Mouse (Mus musculus): ENCODE data around the gene Ddx4. TPM values are rescaled to one million over a fixed set of nuclear protein-coding genes. Genes with fewer than 3 reads are reported as not detected.
A peak's percentile ranks its signal among the peaks of the same experiment; 100 is the strongest.

The Ddx4 gene
- 0.71 and 1.4 TPM in 2 replicates for polyA plus RNA-seq (2014; fragmentation: Nextera tagmentation; extraction: Ambion mirVana)

DNA sequence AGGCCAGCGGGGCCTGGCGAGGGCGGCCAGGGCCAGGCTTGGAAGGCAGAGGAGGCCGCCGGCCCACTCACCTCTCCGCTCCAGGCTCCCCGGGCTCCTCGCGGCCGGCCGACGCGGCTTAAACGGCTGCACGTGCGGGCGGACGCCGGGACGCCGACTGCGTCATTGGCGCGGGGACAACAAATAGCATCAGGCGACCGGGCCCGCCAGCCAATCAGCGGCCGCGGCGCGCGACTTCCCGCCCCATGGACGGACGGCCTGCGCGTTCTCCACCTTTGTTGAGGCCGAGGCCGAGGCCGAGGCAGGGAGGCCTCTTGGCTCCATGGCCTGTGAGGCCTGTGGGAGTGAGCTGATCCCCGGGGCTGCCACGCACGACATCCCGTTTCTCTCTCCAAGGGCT lies at the start of gene Ddx4:
Ddx4 (minus strand) TSS at position 271 of the 400 bp plus-strand sequence.
- H3K4me3 ChIP-seq (ENCODE audit: low read depth, low read length), result no peak within 1 kb of the TSS
- 79% methylated on average over 35 of the region's 45 CpGs for WGBS

GRCm38 (mm10) chr13:112701256-112701655 lies 49.0 kb upstream of the Ddx4 start:
- H3K4me2 ChIP-seq (ENCODE audit: low read depth, low read length), result no peak overlapping the region
- H3K36me3 ChIP-seq (ENCODE audit: control insufficient read depth, insufficient read depth, low read length), result no peaks in the 10 kb centered on the region; the same call in none of the 2 replicates
- no peak overlapping the region for H3K9ac ChIP-seq (replicated peaks; ENCODE audit: low read depth, low read length)
- H3K4me1 ChIP-seq (ENCODE audit: control insufficient read depth, insufficient read depth, low read length), result no peaks in the 10 kb centered on the region
- H3K4me3 ChIP-seq (ENCODE audit: low read depth, low read length), result no peak overlapping the region
- H3K27me3 ChIP-seq (ENCODE audit: control insufficient read depth, insufficient read depth, low read length), result no peaks in the 10 kb centered on the region
- no peak overlapping the region for H3K27ac ChIP-seq (ENCODE audit: low read depth, low read length)
- 91% methylated on average over 8 of the region's 8 CpGs for WGBS
- no peaks in the 10 kb centered on the region for H3K9me3 ChIP-seq (ENCODE audit: control insufficient read depth, low read length)
- no peak for ATAC-seq (ENCODE audit: low read depth)

More for the DNA sequence above, at the start of gene Ddx4:
- Histone ChIP-seq H3K27ac (ENCODE audit: low read depth, low read length) (no peak within 1 kb of the TSS), H3K36me3 (ENCODE audit: control insufficient read depth, insufficient read depth, low read length) (no peaks in the 10 kb centered on the region), H3K9me3 (ENCODE audit: control insufficient read depth, low read length) (0 out of 2 replicates have a peak, but pooled peaks cover 4% of the 10 kb centered on the region), H3K4me2 (ENCODE audit: low read depth, low read length) (no peak within 1 kb of the TSS), H3K9ac (replicated peaks; ENCODE audit: low read depth, low read length) (no peak within 1 kb of the TSS), H3K4me1 (ENCODE audit: control insufficient read depth, insufficient read depth, low read length) (no peaks in the 10 kb centered on the region), H3K27me3 (ENCODE audit: control insufficient read depth, insufficient read depth, low read length) (no peaks in the 10 kb centered on the region)
- no peak for ATAC-seq (ENCODE audit: low read depth)

DNA sequence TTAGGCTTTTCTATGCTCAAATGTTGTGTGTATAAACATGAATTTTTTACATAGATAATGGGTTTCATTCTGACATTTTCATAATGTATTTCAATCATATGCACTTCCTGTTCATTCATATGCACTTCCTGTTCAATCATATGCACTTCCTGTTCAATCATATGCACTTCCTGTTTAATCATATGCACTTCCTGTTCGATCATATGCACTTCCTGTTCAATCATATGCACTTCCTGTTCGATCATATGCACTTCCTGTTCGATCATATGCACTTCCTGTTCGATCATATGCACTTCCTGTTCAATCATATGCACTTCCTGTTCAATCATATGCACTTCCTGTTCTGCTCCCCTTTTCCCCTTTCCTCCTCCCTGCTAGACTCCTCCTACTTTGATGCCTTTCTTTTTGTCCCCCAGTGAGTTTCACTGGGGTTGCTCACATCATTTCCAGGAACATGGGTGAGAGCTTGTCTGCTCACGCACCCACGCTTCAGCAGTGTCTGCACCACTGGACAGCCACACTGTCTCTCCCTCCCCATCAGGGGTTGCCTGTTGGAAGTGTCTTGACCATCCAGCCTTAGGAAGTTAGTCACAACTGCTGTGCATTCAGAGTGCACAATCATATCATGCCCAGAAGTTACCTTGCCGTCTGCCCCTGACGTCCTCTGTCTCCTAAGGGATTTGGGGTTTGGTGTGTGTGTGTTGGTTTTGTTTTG lies 43.4 kb upstream of the Ddx4 start:
- 98% methylated on average over 8 of the region's 8 CpGs for WGBS
- H3K27me3 ChIP-seq (ENCODE audit: control insufficient read depth, insufficient read depth, low read length), result no peaks in the 10 kb centered on the region
- H3K4me3 ChIP-seq (ENCODE audit: low read depth, low read length), result no peak overlapping the region
- H3K27ac ChIP-seq (ENCODE audit: low read depth, low read length), result no peak overlapping the region
- H3K9ac ChIP-seq (replicated peaks; ENCODE audit: low read depth, low read length), result no peak overlapping the region
- no peak overlapping the region for H3K4me2 ChIP-seq (ENCODE audit: low read depth, low read length)
- H3K36me3 ChIP-seq (ENCODE audit: control insufficient read depth, insufficient read depth, low read length), result 0 out of 2 replicates have a peak, but pooled peaks cover 3% of the 10 kb centered on the region
- no peaks in the 10 kb centered on the region for H3K9me3 ChIP-seq (ENCODE audit: control insufficient read depth, low read length)
- H3K4me1 ChIP-seq (ENCODE audit: control insufficient read depth, insufficient read depth, low read length), result no peaks in the 10 kb centered on the region
- no peak for ATAC-seq (ENCODE audit: low read depth)

- no peak for ATAC-seq (ENCODE audit: low read depth)
- H3K27me3 ChIP-seq (ENCODE audit: control insufficient read depth, insufficient read depth, low read length), result no peaks in the 10 kb centered on the region
- H3K36me3 ChIP-seq (ENCODE audit: control insufficient read depth, insufficient read depth, low read length), result 0 out of 2 replicates have a peak, but pooled peaks cover 6% of the 10 kb centered on the region
- no peak overlapping the region for H3K27ac ChIP-seq (ENCODE audit: low read depth, low read length)
- H3K9ac ChIP-seq (replicated peaks; ENCODE audit: low read depth, low read length), result no peak overlapping the region
- H3K4me3 ChIP-seq (ENCODE audit: low read depth, low read length), result no peak overlapping the region
- no peaks in the 10 kb centered on the region for H3K4me1 ChIP-seq (ENCODE audit: control insufficient read depth, insufficient read depth, low read length)
- no peaks in the 10 kb centered on the region for H3K9me3 ChIP-seq (ENCODE audit: control insufficient read depth, low read length)
- H3K4me2 ChIP-seq (ENCODE audit: low read depth, low read length), result no peak overlapping the region
- WGBS, result 95% methylated on average over 10 of the region's 10 CpGs
Observed at GRCm38 (mm10) chr13:112692870-112693553, 40.7 kb upstream of the Ddx4 start.

GRCm38 (mm10) chr13:112686155-112686554 lies 33.9 kb upstream of the Ddx4 start:
- no peak overlapping the region for H3K4me2 ChIP-seq (ENCODE audit: low read depth, low read length)
- 89% methylated on average over 2 of the region's 2 CpGs for WGBS
- H3K4me1 ChIP-seq (ENCODE audit: control insufficient read depth, insufficient read depth, low read length), result no peaks in the 10 kb centered on the region
- no peak overlapping the region for H3K4me3 ChIP-seq (ENCODE audit: low read depth, low read length)
- H3K27me3 ChIP-seq (ENCODE audit: control insufficient read depth, insufficient read depth, low read length), result no peaks in the 10 kb centered on the region
- 0 out of 2 replicates have a peak, but pooled peaks cover 3% of the 10 kb centered on the region for H3K36me3 ChIP-seq (ENCODE audit: control insufficient read depth, insufficient read depth, low read length)
- no peak for ATAC-seq (ENCODE audit: low read depth)
- H3K9ac ChIP-seq (replicated peaks; ENCODE audit: low read depth, low read length), result no peak overlapping the region
- H3K27ac ChIP-seq (ENCODE audit: low read depth, low read length), result no peak overlapping the region
- H3K9me3 ChIP-seq (ENCODE audit: control insufficient read depth, low read length), result no peaks in the 10 kb centered on the region

DNA sequence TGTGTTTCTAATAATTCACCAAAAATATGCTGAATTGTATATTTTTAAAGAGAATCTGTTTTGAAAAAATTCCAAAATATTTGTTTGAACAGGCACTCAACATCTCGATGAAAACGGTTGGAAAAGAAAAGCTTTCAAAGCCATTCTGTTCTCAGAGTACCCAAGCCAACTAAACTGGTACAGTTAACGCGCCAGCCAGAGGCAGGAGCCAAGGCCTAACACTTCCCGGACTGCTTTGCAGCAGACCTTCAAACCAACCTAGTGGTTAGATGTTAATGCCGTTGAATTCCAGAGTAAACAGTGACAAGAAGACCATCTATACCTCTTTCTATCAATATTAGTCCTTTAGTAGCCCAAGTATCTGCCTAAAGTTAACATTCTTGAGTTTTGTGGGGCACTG lies 31.7 kb upstream of the Ddx4 start:
- H3K9ac ChIP-seq (replicated peaks; ENCODE audit: low read depth, low read length), result no peak overlapping the region
- WGBS, result 90% methylated on average over 6 of the region's 6 CpGs
- no peak for ATAC-seq (ENCODE audit: low read depth)

GRCm38 (mm10) chr13:112683312-112683711 lies 31.0 kb upstream of the Ddx4 start:
- 78% methylated on average over 2 of the region's 2 CpGs for WGBS
- Histone ChIP-seq H3K27ac (ENCODE audit: low read depth, low read length) (no peak overlapping the region), H3K27me3 (ENCODE audit: control insufficient read depth, insufficient read depth, low read length) (no peaks in the 10 kb centered on the region), H3K4me3 (ENCODE audit: low read depth, low read length) (no peak overlapping the region), H3K4me1 (ENCODE audit: control insufficient read depth, insufficient read depth, low read length) (no peaks in the 10 kb centered on the region), H3K9ac (replicated peaks; ENCODE audit: low read depth, low read length) (no peak overlapping the region), H3K9me3 (ENCODE audit: control insufficient read depth, low read length) (no peaks in the 10 kb centered on the region), H3K4me2 (ENCODE audit: low read depth, low read length) (no peak overlapping the region), H3K36me3 (ENCODE audit: control insufficient read depth, insufficient read depth, low read length) (no peaks in the 10 kb centered on the region)
- ATAC-seq (ENCODE audit: low read depth), result no peak

More for the DNA sequence above, 31.7 kb upstream of the Ddx4 start:
- Histone ChIP-seq H3K4me3 (ENCODE audit: low read depth, low read length) (no peak overlapping the region), H3K4me2 (ENCODE audit: low read depth, low read length) (no peak overlapping the region), H3K4me1 (ENCODE audit: control insufficient read depth, insufficient read depth, low read length) (no peaks in the 10 kb centered on the region), H3K9me3 (ENCODE audit: control insufficient read depth, low read length) (no peaks in the 10 kb centered on the region), H3K36me3 (ENCODE audit: control insufficient read depth, insufficient read depth, low read length) (no peaks in the 10 kb centered on the region), H3K27me3 (ENCODE audit: control insufficient read depth, insufficient read depth, low read length) (no peaks in the 10 kb centered on the region), H3K27ac (ENCODE audit: low read depth, low read length) (no peak overlapping the region)

GRCm38 (mm10) chr13:112678154-112678553 lies 25.9 kb upstream of the Ddx4 start:
- Histone ChIP-seq H3K27ac (ENCODE audit: low read depth, low read length) (no peak overlapping the region), H3K4me1 (ENCODE audit: control insufficient read depth, insufficient read depth, low read length) (no peaks in the 10 kb centered on the region), H3K4me2 (ENCODE audit: low read depth, low read length) (no peak overlapping the region), H3K4me3 (ENCODE audit: low read depth, low read length) (no peak overlapping the region), H3K27me3 (ENCODE audit: control insufficient read depth, insufficient read depth, low read length) (no peaks in the 10 kb centered on the region), H3K9ac (replicated peaks; ENCODE audit: low read depth, low read length) (no peak overlapping the region), H3K9me3 (ENCODE audit: control insufficient read depth, low read length) (no peaks in the 10 kb centered on the region), H3K36me3 (ENCODE audit: control insufficient read depth, insufficient read depth, low read length) (no peaks in the 10 kb centered on the region)
- 87% methylated on average over 4 of the region's 4 CpGs for WGBS
- no peak for ATAC-seq (ENCODE audit: low read depth)

- Histone ChIP-seq H3K27ac (ENCODE audit: low read depth, low read length) (no peak overlapping the region), H3K27me3 (ENCODE audit: control insufficient read depth, insufficient read depth, low read length) (no peaks in the 10 kb centered on the region), H3K9ac (replicated peaks; ENCODE audit: low read depth, low read length) (no peak overlapping the region), H3K9me3 (ENCODE audit: control insufficient read depth, low read length) (no peaks in the 10 kb centered on the region), H3K4me1 (ENCODE audit: control insufficient read depth, insufficient read depth, low read length) (no peaks in the 10 kb centered on the region), H3K4me2 (ENCODE audit: low read depth, low read length) (no peak overlapping the region), H3K36me3 (ENCODE audit: control insufficient read depth, insufficient read depth, low read length) (peaks cover 10% of the 10 kb centered on the region), H3K4me3 (ENCODE audit: low read depth, low read length) (no peak overlapping the region)
- ATAC-seq (ENCODE audit: low read depth), result peak; percentile 86; the same call in 1 of the 2 replicates
- WGBS, result 11% methylated on average over 9 of the region's 9 CpGs
Observed at GRCm38 (mm10) chr13:112673899-112674447, 21.7 kb upstream of the Ddx4 start.

Data from neural tube, embryonic 14.5 days (tissue).